Mouse (Mus musculus): ENCODE measurements around the gene C1qb. TPM values are rescaled to one million over a fixed set of nuclear protein-coding genes. Genes with fewer than 3 reads are reported as not detected.

The C1qb gene
- total RNA-seq, 2 experiments from 2014 or later, result 20.3 to 84.5 TPM

GRCm38 (mm10) chr4:136855081-136855480 is 30.9 kb downstream of the C1qb start:
- no peak for ATAC-seq (replicated peaks; ENCODE audit: low FRiP score, poor library complexity, severe bottlenecking)

GRCm38 (mm10) chr4:136852989-136853388 is 33.0 kb downstream of the C1qb start:
- ATAC-seq (replicated peaks; ENCODE audit: low FRiP score, poor library complexity, severe bottlenecking), result no peak

- no peak for ATAC-seq (replicated peaks; ENCODE audit: low FRiP score, poor library complexity, severe bottlenecking)
Observed at GRCm38 (mm10) chr4:136852119-136852518, 33.9 kb downstream of the C1qb start.

- ATAC-seq (replicated peaks; ENCODE audit: low FRiP score, poor library complexity, severe bottlenecking), result no peak
Observed at GRCm38 (mm10) chr4:136848565-136848964, 37.4 kb downstream of the C1qb start.

- no peak for ATAC-seq (replicated peaks; ENCODE audit: low FRiP score, poor library complexity, severe bottlenecking)
Observed at GRCm38 (mm10) chr4:136847166-136847565, 38.8 kb downstream of the C1qb start.

GRCm38 (mm10) chr4:136842802-136843201 is 43.2 kb downstream of the C1qb start:
- ATAC-seq (replicated peaks; ENCODE audit: low FRiP score, poor library complexity, severe bottlenecking), result no peak

GRCm38 (mm10) chr4:136842033-136842432 is 44.0 kb downstream of the C1qb start:
- ATAC-seq (replicated peaks; ENCODE audit: low FRiP score, poor library complexity, severe bottlenecking), result no peak

GRCm38 (mm10) chr4:136841056-136841455 is 44.9 kb downstream of the C1qb start:
- peak; percentile 73 for ATAC-seq (replicated peaks; ENCODE audit: low FRiP score, poor library complexity, severe bottlenecking)

- no peak for ATAC-seq (replicated peaks; ENCODE audit: low FRiP score, poor library complexity, severe bottlenecking)
Observed at GRCm38 (mm10) chr4:136838462-136838861, 47.5 kb downstream of the C1qb start.

GRCm38 (mm10) chr4:136838026-136838425 is 48.0 kb downstream of the C1qb start:
- ATAC-seq (replicated peaks; ENCODE audit: low FRiP score, poor library complexity, severe bottlenecking), result no peak

GRCm38 (mm10) chr4:136836387-136836931 is 49.5 kb downstream of the C1qb start:
- ATAC-seq (replicated peaks; ENCODE audit: low FRiP score, poor library complexity, severe bottlenecking), result no peak

GRCm38 (mm10) chr4:136835621-136836386 is 50.2 kb downstream of the C1qb start, which contains the start of gene Ephb2:
Ephb2 (minus strand) TSS chr4:136835988.
- no peak for ATAC-seq (replicated peaks; ENCODE audit: low FRiP score, poor library complexity, severe bottlenecking)

- no peak for ATAC-seq (replicated peaks; ENCODE audit: low FRiP score, poor library complexity, severe bottlenecking)
Observed at GRCm38 (mm10) chr4:136834815-136835620, 51.0 kb downstream of the C1qb start.

GRCm38 (mm10) chr4:136834439-136834814 is 51.6 kb downstream of the C1qb start:
- ATAC-seq (replicated peaks; ENCODE audit: low FRiP score, poor library complexity, severe bottlenecking), result no peak

GRCm38 (mm10) chr4:136833619-136834351 is 52.2 kb downstream of the C1qb start:
- no peak for ATAC-seq (replicated peaks; ENCODE audit: low FRiP score, poor library complexity, severe bottlenecking)

GRCm38 (mm10) chr4:136832559-136833232 is 53.3 kb downstream of the C1qb start:
- ATAC-seq (replicated peaks; ENCODE audit: low FRiP score, poor library complexity, severe bottlenecking), result no peak

- no peak for ATAC-seq (replicated peaks; ENCODE audit: low FRiP score, poor library complexity, severe bottlenecking)
Observed at GRCm38 (mm10) chr4:136830272-136830823, 55.6 kb downstream of the C1qb start.

All from erythroblast, adult 5-6 weeks (primary cell).